Mouse (Mus musculus): ENCODE measurements around the gene Csk.

GRCm38 (mm10) chr9:57624295-57624694, 29.1 kb downstream of the Csk start:
- TF ChIP-seq POLR2A (IDR thresholded peaks at IDR 0.05; ENCODE audit: borderline replicate concordance, extremely low read depth, insufficient read depth, insufficient read length, poor library complexity, severe bottlenecking) (no peak), CTCF (IDR thresholded peaks at IDR 0.05; ENCODE audit: borderline replicate concordance, extremely low read depth, insufficient read depth, insufficient read length) (no peak)

Measured in brain, embryonic 14.5 days (tissue).